Mouse (Mus musculus): ENCODE data around the gene Isg20l2.

Isg20l2 gene

DNA sequence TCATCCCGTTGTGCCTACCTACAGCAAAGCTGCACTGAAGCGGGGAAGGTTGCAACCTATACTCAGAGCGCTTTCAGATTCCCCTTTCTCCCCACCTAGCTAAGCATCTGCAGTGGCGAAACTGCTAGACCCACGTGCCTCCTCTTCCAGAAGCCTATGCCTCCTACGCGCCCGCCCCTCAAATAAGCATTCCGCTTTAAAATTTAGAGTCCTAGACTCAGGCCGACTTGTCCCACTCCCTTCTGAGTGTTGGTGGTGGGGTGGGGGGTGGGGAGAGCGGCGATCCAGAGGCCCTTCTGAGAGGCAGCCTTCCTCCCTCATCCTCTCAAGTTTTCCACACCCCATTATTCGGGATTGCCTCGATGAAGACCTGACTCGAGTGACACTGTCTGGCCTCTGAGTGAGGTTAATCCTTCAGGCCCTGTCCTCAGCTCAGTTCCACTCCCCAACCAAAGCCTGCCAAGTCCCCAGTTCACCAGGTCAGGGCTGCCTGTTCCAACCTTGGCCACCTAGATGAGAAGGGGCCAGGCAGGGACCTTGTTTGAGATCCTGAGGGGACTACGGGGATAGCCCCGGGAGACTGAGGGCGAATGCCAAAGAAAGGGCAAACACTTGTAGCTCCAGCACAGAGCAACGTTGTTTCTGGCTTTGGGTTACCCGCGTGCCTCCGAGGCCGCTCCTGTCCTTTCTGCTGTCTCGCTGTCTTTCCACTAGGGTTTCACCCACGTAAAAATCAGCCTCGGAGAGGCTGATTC lies 17.1 kb downstream of the Isg20l2 start:
- DNase-seq (ENCODE audit: low spot score in 2 of 2) = no peak

DNA sequence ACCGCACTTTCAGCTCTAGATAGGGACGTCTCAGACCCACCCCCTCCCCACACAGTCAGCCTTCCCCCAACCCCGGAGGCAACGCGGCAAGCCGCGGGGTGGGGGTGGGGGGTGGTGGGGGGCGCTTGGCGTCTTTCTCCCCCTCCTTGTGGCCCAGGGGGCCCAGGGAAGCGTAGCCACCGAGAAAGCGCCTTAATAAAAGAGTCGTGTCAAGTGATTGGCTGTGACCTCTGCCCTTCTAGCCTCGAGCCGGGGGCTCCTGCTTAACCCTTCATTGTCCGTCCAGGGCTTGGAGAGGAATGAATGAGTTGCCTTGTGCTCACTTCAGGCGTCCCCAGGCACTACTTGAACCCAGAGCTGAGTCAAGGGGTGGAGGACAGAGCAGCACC lies 17.7 kb downstream of the Isg20l2 start:
- no peak for DNase-seq (ENCODE audit: low spot score in 2 of 2)

DNA sequence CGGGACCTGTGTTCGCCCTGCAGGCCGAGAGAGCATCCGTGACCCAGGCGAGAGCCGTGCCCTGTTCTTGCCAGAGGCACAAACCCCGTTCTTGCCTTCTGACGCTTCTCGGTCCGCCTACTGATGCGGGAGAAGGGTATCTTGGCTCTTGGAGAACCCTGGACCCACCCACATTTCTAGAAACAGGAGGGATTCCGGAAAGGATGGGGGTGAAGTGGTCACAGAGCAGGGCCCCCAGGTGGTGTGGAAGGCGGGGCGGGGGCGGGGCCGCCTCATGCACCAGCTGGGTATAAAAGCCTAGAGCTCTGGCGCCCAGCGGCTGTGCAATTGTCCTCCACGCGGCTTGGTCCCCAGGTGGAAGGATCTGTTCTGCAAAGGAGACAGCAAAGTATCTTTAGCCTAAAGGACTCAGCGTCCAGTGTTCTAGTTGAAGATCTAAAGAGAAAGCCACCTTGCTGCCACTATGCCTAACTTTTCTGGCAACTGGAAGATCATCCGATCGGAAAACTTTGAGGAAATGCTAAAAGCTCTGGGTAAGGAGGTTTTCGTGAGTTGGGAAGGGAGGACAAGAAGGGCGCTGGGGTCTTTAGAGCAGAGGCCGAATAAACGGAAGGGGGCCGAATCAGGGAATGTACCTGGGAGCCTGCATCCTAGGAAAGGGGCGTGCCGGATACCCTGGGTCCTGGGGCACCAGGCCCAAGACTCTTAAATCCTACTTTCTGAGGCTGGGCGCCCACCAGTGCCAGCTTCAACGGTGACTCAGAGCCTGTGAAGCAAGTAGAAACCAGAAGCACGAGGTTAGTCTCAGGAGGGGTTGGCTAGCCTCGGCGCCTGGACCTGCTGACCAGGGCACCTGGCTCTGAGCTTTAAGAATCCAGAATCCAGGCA lies 18.5 kb downstream of the Isg20l2 start, which contains the start of gene Crabp2:
Crabp2 (plus strand) TSS at position 289 of the 888 bp plus-strand sequence.
- no peak for DNase-seq (ENCODE audit: low spot score in 2 of 2)

DNA sequence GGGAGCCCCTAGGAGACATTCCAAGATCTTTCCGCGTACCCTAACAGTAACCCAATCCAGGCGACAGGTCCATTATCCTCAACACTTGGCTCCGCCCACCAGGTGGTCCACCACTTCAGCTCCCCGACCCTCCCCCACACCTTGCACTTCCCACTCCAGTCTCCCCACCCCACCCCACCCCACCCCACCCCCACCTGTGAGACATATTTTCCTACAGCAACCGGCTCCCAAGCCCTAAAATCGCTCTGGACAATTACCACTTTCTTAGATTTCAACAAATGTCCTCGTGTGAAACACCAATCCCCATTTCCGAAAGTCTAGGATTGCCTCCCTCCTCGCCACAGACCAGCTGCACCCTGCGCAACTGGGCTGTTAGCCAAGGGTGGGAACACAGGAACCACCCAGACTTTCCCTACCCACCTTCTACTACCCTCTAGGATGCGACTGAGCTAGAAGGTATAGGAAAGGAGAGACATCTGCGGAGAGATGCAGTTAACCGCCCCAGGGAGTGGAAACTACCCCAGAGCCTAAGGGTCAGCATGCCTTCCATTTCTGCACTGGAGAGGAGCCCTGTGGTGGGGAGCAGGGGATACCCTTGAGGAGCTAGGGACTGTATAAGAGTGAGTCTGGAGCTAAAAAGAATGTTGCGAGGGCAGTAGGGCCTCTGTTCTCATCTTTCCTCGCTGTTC lies 19.3 kb downstream of the Isg20l2 start:
- DNase-seq (ENCODE audit: low spot score in 2 of 2) = no peak

DNA sequence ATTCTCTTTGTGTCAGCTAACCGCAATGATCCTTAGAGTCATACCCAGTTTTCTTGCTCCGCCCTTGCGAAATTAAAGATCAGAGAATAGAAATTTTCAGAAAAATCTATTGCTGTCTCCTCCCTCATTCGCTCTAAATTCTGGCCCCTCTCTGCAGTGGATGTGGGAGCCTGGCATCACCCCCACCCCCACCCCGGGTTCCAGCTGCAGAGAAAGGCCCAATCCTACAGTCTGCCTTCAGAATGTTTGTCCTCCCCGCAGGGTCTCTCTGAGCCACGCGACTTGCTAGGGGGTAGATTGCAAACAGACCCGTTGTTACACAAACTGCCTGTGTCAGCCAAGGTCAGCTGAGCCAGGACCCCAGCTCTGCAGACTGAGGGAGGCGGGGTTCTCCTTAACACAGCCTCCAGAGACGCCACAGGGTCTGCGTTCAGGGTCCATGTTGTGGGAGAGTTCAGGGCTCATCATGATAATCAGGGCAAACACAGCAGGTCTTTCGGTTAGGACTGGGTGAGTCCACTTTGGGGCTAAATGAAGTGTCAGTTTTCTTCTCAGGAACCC lies 19.9 kb downstream of the Isg20l2 start:
- DNase-seq (ENCODE audit: low spot score in 2 of 2) = no peak

DNA sequence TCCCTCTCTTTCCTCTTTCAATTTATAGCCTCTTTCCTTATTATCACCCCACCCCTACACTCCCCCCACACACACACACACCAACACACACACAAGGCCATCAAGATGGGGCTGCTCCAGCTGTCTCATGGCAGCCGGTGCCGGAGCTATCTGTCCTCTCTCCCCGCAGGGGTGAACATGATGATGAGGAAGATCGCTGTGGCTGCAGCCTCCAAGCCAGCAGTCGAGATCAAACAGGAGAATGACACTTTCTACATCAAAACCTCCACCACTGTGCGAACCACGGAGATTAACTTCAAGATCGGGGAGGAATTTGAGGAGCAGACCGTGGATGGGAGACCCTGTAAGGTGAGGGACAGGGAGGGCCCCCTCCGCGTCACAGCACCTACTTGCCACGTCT lies 21.8 kb downstream of the Isg20l2 start:
- no peak for DNase-seq (ENCODE audit: low spot score in 2 of 2)

DNA sequence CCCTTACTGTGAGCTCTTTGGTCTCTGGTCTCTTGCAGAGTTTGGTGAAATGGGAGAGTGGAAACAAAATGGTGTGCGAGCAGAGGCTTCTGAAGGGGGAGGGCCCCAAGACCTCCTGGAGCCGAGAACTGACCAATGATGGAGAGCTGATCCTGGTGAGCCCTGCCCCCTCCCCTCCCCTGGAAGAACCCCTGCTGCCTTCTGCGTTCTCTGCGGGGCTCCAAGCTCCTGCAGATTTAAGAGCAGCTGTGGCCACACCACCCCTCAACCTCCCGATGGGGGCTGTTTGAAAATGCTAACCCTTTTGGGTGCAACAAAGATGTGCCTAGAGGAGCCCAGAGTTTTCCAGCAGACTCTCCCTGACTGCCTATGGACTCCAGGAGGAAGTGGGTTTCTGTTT lies 22.3 kb downstream of the Isg20l2 start:
- DNase-seq (ENCODE audit: low spot score in 2 of 2) = no peak

DNA sequence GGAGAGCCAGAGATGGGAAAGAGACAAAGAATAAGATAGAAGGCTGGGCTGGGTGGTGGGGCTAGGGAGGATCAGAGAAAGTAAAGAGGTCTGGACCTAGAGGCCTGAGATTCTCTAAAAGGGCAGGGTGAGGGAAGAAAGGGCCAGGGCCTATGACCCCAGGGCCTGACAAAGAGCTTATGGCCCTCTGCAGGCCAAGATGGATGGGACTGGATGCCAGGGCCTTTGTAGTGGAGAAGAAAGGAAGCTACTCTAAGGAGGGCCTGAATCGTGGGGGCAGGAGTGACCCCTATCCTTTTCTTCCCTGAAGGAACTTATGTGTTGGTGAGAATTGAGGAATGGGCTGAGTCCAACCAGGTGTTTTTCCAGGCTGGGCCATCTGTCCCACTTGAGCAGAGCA lies 27.9 kb downstream of the Isg20l2 start:
- no peak for DNase-seq (ENCODE audit: low spot score in 2 of 2)

DNA sequence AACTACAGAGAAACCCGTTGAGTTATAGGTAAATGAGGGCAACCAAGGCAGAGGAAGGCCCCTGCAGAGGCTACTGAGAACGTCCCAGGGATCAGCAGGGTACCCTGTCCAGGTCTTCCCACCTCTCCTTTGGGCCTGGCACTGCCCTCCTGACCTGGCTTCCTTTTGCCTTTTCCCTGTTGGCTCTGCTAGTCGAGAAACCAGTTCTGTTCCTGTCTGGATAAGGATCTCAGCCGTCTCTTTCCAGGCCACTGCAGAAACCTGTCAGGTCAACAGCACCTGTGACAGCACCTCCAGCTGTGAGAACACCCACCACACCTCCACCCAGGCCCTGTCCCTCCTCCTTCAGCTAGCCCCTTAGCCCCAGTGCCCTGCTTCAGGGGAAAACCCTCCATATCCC lies 28.4 kb downstream of the Isg20l2 start:
- DNase-seq (ENCODE audit: low spot score in 2 of 2) = no peak

DNA sequence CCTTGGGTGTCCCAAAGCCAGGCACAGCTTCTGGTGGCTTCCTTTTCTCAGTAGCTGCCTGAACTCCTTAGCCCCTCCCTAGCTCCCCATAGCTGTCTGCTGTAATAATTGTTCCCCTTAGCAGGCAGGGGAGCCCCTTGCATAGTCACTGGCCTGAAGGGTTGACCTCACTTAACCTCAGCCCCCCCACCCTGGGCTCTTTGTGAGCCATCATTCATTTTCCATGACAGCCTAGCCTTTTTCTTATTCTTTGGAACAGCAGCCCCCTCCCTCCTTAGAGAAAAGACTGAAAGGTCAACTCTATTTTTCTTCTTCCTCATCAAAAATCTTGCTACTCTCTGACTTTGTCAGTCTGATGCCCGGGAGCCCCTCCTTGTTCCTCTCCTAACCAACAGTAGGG lies 28.9 kb downstream of the Isg20l2 start:
- no peak for DNase-seq (ENCODE audit: low spot score in 2 of 2)

DNA sequence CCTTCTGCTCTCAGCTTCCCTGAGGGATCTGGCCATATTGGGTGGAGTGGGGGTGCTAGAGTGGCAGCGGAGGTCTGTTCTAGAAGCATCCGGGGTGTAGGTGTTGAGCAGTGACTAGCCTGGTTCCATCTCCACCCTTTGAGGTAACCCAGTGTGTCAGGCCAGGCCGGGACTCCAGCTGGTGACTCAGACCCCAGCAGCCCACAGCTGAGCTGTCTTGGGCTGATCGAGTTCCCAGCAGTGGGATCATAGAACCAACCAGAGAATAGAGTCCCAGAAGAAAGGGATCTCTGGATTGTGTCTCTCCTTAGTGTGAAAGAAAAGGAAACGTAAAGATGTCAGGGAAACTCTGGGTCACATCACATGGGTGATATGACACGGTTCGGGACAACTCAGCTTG lies 29.3 kb downstream of the Isg20l2 start:
- DNase-seq (ENCODE audit: low spot score in 2 of 2) = no peak

DNA sequence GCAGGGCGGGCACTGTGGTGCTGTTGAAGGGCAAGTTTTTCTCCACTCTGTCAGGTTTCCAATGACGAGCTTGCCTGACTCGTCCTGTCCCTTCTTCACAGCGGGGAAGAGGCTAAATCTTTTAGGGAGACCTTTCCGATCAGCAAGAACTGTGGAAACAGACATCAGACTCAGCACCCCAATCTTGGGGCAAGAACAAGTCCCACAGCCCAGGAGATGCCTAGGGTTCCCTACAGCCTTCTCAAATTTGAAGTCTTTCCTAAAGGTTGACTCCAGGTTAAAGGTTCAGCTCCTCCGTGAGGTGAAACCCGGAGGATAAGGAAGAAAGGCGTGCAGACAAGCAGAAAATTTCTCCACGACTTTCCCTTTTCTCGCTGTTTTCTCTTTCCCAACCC lies 30.1 kb downstream of the Isg20l2 start:
- DNase-seq (ENCODE audit: low spot score in 2 of 2) = no peak

DNA sequence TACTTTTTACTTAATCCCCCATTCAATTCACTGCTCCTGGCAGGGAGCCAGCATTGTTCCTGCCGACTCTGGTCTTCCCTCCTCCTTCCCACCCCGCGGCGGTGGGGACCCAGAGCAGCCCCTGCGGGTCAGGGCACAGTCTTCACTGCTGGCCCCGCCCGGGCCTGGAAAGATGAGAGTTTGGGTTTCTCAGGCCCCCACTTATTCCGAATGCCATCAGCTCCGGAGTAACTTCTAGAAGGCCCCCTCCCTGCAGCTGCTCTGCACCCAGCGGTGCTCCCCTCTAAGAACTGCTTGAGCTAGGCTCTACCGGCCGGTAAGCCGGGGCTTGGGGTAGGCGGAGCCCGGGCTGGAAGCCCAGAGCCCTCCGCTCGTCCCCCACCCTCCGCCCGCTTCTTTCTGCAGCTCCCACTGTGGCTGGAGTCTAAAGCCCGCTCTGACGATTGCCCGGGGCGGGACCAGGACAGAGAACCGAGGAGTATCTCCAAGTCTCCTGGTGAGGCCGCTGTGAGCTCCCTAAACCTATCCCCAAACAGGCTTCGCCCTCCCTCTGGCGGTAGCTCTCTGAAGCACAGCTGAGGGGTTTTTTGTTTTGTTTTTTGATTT lies 30.6 kb downstream of the Isg20l2 start:
- peak; percentile 38 to 76 for DNase-seq (ENCODE audit: low spot score in 2 of 2)

DNA sequence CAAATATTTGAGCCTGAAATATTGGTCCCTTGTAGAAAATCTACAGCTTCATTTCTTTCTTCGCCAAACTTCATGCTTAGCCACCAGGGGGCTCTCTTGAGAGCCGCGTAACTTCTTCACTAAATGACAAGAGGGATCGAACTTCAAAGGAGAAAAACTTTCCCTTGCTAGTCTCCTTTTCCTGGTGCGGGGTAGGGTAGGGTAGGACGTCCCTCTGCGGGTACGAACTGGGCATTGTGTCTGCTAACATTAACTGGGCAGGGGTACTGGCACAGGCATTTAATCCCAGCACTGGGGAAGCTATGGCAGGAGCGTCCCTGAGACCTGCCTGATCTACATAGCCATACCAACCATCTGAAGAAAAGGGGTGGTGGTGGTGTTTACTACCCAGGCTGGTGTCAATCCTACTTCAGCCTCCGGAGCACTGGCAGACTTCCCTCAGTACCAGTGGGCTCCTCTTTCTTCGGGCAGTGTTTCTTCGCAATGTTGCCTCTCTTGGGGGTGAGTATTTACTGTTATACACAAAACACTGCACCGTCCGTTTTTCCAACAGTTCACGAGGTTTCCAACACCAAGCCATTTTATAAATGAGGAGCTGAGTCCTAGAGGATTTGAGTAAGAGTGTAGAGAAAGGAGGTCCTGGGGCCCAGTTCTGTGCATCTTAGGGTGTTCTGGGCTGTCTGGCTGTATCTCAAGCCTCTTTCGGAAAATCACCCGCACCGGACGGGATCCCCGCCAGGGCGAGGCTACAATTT lies 40.2 kb downstream of the Isg20l2 start:
- peak in 1 of 2 experiments; percentile 58 for DNase-seq (ENCODE audit: low spot score in 2 of 2)

DNA sequence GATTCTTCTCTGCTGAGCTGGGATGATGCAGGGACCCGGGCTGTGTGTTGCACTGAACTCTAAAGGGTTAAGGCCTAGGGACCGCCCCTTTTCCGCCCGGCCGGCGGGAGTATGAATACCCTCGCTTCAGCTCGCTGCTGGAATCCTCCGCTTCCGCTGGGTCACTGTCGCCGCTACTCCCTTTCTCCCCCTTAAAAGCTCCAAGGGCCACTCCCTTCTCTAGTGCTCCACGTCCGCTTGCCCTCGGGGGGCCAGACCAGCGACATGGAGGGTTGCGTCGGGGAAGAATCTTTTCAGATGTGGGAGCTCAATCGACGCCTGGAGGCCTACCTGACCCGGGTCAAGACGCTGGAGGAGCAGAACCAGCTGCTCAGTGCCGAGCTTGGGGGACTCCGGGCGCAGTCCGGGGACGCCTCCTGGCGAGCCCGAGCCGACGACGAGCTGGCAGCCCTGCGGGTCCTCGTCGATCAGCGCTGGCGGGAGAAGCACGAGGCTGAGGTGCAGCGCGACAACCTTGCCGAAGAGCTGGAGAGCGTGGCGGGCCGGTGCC lies 40.9 kb downstream of the Isg20l2 start, which contains the start of gene Nes:
Nes (plus strand) TSS at position 140 of the 550 bp plus-strand sequence.
- no peak for DNase-seq (ENCODE audit: low spot score in 2 of 2)

DNA sequence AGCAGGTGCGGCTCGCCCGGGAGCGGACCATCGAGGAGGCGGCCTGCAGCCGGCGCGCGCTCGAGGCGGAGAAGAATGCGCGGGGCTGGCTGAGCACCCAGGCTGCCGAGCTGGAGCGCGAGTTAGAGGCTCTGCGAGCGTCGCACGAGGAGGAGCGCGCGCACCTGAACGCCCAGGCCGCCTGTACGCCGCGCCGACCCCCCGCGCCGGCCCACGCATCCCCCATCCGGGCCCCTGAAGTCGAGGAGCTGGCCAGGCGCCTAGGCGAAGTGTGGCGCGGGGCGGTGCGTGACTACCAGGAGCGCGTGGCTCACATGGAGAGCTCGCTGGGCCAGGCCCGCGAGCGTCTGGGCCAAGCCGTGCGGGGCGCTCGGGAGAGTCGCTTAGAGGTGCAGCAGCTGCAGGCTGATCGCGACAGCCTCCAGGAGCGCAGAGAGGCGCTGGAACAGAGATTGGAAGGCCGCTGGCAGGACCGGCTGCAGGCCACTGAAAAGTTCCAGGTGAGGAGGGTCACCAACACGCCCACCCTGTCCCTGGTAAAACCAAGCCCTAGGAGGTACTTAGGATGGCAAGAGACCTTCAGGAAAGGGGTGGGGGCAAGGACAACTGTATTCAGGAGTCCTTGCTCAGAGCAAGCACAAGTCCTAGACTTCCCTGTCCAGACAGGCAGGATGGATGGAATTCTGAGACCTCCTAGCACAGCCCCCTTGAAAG lies 41.5 kb downstream of the Isg20l2 start:
- DNase-seq (ENCODE audit: low spot score in 2 of 2) = no peak

DNA sequence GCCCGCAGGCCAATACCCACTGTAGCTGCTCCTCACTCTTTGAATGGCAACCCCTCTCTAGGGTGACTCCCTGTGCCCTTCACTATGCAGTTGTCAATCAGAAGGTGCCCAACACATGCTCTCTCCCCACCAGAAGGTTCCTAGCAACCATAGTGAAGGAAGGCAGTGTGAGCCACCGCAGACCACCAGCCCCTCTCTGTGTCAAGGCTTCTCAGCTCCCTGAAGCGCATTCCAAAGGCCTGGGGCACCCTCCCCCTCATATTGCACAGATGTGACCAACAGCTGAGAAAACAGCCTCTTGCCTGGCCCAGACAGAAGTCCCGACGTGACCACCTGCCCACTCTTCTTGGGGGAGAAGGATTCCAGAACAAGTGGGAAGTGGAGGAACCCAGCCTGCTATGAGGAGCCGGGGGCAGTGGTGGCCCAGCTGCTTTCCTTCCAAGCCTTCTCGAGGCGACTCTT lies 42.1 kb downstream of the Isg20l2 start:
- DNase-seq (ENCODE audit: low spot score in 2 of 2) = no peak

DNA sequence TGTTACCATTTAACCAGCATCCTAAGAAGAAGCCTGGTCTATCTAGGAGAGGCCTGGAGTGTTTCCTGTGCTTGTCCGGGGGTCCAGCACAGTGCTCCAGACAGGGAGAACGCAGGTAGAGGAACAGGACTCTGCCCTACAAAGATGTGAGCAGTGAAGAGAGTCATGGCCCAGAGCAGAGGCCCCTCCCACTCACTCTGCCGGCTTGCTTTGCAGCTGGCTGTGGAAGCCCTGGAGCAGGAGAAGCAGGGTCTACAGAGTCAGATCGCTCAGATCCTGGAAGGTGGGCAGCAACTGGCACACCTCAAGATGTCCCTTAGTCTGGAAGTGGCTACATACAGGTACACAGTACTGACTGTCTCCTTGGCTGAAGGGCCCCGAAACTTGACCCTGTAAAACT lies 42.7 kb downstream of the Isg20l2 start:
- DNase-seq (ENCODE audit: low spot score in 2 of 2) = no peak

DNA sequence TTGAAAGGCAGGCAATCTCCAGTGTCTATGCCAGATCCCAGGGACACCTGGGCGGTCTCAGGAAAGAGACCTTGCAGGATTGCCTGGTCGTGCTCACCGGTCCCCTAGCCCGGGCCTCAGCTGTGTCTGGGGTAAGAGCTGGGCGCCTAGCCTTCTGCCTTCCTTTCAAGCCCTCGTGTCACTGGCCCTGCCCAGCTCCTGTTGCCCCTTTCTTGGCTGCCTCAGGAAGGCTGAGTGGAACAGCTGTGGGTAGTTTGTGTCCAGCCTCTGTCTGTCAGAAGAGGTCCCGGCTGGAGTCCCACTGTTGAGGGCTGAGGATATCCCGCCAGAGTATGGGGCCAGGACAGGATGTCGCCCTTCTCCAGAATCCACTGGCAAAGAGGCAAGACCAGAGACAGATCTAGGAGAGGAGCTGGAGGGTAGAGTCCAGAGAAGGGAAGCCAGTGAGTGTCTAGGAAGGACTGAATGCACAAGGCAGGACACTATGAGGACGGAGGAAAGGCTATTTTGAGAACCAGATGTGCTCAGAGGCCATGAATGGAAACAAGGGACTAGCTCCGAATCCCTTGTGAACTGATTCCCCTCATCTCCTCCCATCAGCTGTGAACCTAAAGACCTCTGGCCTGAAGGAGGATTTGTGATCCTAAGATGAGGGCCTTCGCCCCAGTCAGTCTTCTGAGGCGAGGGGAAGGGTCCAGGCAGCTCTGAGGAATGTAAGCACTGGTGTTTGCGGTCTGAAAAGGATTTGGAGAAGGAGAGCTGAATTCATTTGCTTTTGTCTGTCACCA lies 43.7 kb downstream of the Isg20l2 start:
- no peak for DNase-seq (ENCODE audit: low spot score in 2 of 2)
